Mouse (Mus musculus) stomach, embryonic 15.5 days (tissue): ENCODE measurements around the gene Gprc5c. TPM values are rescaled to one million over a fixed set of nuclear protein-coding genes. Genes with fewer than 3 reads are reported as not detected.
A peak's percentile ranks its signal among the peaks of the same experiment; 100 is the strongest.

ENCODE experiments used
- ATAC-seq: fragments of 200-750 bp; cut with Nextera tagmentation; 2 replicates; pipeline ENCODE4 v1.8.0; 2017; ENCODE audit warnings: low read depth, moderate number of reproducible peaks, moderate TSS enrichment; ENCODE audit not compliant: insufficient read depth, low FRiP score
- H3K27ac ChIP-seq: fragments of 300-500 bp; sonication (generic); 2 replicates; pipeline ENCODE4 v1.5.1; 2015; ENCODE audit warnings: mild to moderate bottlenecking, inconsistent platforms
- H3K27me3 ChIP-seq: fragments of 300-500 bp; sonication (generic); replicated peaks from 2 replicates; pipeline ENCODE4 v1.6.1; 2015; ENCODE audit warnings: inconsistent platforms
- H3K36me3 ChIP-seq: fragments of 300-500 bp; sonication (generic); 2 replicates; pipeline ENCODE4 v1.6.1; 2015; ENCODE audit warnings: inconsistent platforms
- H3K4me1 ChIP-seq: fragments of 300-500 bp; sonication (generic); 2 replicates; pipeline ENCODE4 v1.6.1; 2015; ENCODE audit warnings: inconsistent platforms
- H3K4me2 ChIP-seq: fragments of 300-500 bp; sonication (generic); 2 replicates; pipeline ENCODE4 v1.6.1; 2015; ENCODE audit warnings: mild to moderate bottlenecking, inconsistent platforms
- H3K4me3 ChIP-seq: fragments of 300-500 bp; sonication (generic); replicated peaks from 2 replicates; pipeline ENCODE4 v1.5.1; 2015; ENCODE audit warnings: inconsistent platforms
- H3K9ac ChIP-seq: fragments of 300-500 bp; sonication (generic); 2 replicates; pipeline ENCODE4 v1.6.1; 2015; ENCODE audit warnings: inconsistent platforms
- H3K9me3 ChIP-seq: fragments of 300-500 bp; sonication (generic); 2 replicates; pipeline ENCODE4 v1.6.1; 2016; ENCODE audit warnings: inconsistent platforms
- WGBS: fragments of 180-500 bp; shearing (Covaris S2); methylation state at CpG from one replicate; pipeline ENCODE4 v1.1.7; 2015; 5-methylcytosine and 5-hydroxymethylcytosine counted together
- polyA plus RNA-seq: library from polyadenylated mRNA; unstranded; fragments of >200 nt; fragmentation: Nextera tagmentation; extraction: Ambion mirVana; gene quantifications from 2 replicates; pipeline ENCODE4 v1.2.1, GENCODE M21; 2015

Gprc5c gene
- polyA plus RNA-seq, 1 experiment from 2014 or later: 27.4 TPM

GRCm38 (mm10) chr11:114858641-114859040 is 7.7 kb downstream of the Gprc5c start:
- no peaks in the 10 kb centered on the region for H3K36me3 ChIP-seq
- no peaks in the 10 kb centered on the region for H3K27me3 ChIP-seq
- no peak overlapping the region for H3K27ac ChIP-seq
- 90% methylated on average over 2 of the region's 2 CpGs for WGBS
- H3K9me3 ChIP-seq: no peaks in the 10 kb centered on the region
- no peak overlapping the region for H3K4me3 ChIP-seq
- no peak overlapping the region for H3K4me2 ChIP-seq
- no peak for ATAC-seq
- no peaks in the 10 kb centered on the region; the same call in 1 of the 2 replicates for H3K4me1 ChIP-seq
- no peak overlapping the region for H3K9ac ChIP-seq

- no peak overlapping the region for H3K4me3 ChIP-seq
- WGBS: 74% methylated on average over 2 of the region's 2 CpGs
- no peak for ATAC-seq
These were observed 10.1 kb downstream of the Gprc5c start for GRCm38 (mm10) chr11:114861057-114861456.

GRCm38 (mm10) chr11:114862687-114863086 is 11.7 kb downstream of the Gprc5c start:
- Histone ChIP-seq H3K4me2 (no peak overlapping the region), H3K27me3 (no peaks in the 10 kb centered on the region), H3K9me3 (no peaks in the 10 kb centered on the region), H3K9ac (no peak overlapping the region), H3K27ac (no peak overlapping the region), H3K4me3 (no peak overlapping the region), H3K4me1 (peaks cover 19% of the 10 kb centered on the region), H3K36me3 (no peaks in the 10 kb centered on the region)
- 82% methylated on average over 3 of the region's 3 CpGs for WGBS
- no peak for ATAC-seq

More at GRCm38 (mm10) chr11:114861057-114861456, 10.1 kb downstream of the Gprc5c start:
- Histone ChIP-seq H3K4me2 (no peak overlapping the region), H3K36me3 (no peaks in the 10 kb centered on the region), H3K4me1 (peaks cover 4% of the 10 kb centered on the region), H3K9ac (no peak overlapping the region), H3K27me3 (no peaks in the 10 kb centered on the region), H3K27ac (no peak overlapping the region), H3K9me3 (no peaks in the 10 kb centered on the region)

- Histone ChIP-seq H3K4me1 (peaks cover 27% of the 10 kb centered on the region), H3K27me3 (no peaks in the 10 kb centered on the region), H3K4me2 (no peak overlapping the region), H3K36me3 (peaks cover 6% of the 10 kb centered on the region; the same call in 1 of the 2 replicates), H3K9me3 (no peaks in the 10 kb centered on the region), H3K27ac (no peak overlapping the region), H3K4me3 (no peak overlapping the region), H3K9ac (no peak overlapping the region)
- ATAC-seq: no peak
- 91% methylated on average over 21 of the region's 21 CpGs for WGBS
These were observed 13.0 kb downstream of the Gprc5c start for GRCm38 (mm10) chr11:114863918-114864420.

- no peak overlapping the region for H3K4me3 ChIP-seq
- peaks cover 27% of the 10 kb centered on the region for H3K4me1 ChIP-seq
- H3K4me2 ChIP-seq: no peak overlapping the region
- 0 out of 2 replicates have a peak, but pooled peaks have one; percentile 19 for ATAC-seq
- 77% methylated on average over 5 of the region's 5 CpGs for WGBS
- no peaks in the 10 kb centered on the region for H3K9me3 ChIP-seq
- peaks cover 6% of the 10 kb centered on the region; the same call in 1 of the 2 replicates for H3K36me3 ChIP-seq
- no peak overlapping the region for H3K9ac ChIP-seq
- H3K27ac ChIP-seq: peak overlapping the region; percentile 87; the same call in 1 of the 2 replicates
- H3K27me3 ChIP-seq: no peaks in the 10 kb centered on the region
These were observed 15.0 kb downstream of the Gprc5c start for GRCm38 (mm10) chr11:114865999-114866398.

GRCm38 (mm10) chr11:114866486-114867360 is 15.8 kb downstream of the Gprc5c start:
- peak overlapping the region; percentile 87 for H3K27ac ChIP-seq
- no peak overlapping the region for H3K4me3 ChIP-seq
- H3K36me3 ChIP-seq: peaks cover 6% of the 10 kb centered on the region; the same call in 1 of the 2 replicates
- WGBS: 38% methylated on average over 10 of the region's 10 CpGs
- H3K27me3 ChIP-seq: no peaks in the 10 kb centered on the region
- H3K4me2 ChIP-seq: peak overlapping the region; percentile 41
- peaks cover 27% of the 10 kb centered on the region for H3K4me1 ChIP-seq
- ATAC-seq: peak; percentile 59
- no peak overlapping the region for H3K9ac ChIP-seq
- no peaks in the 10 kb centered on the region for H3K9me3 ChIP-seq

GRCm38 (mm10) chr11:114867361-114868235 is 16.6 kb downstream of the Gprc5c start:
- WGBS: 34% methylated on average over 11 of the region's 11 CpGs
- Histone ChIP-seq H3K4me3 (no peak overlapping the region), H3K36me3 (peaks cover 6% of the 10 kb centered on the region; the same call in 1 of the 2 replicates)

GRCm38 (mm10) chr11:114868280-114868679 is 17.3 kb downstream of the Gprc5c start:
- H3K4me1 ChIP-seq: peaks cover 35% of the 10 kb centered on the region
- no peak for ATAC-seq
- H3K36me3 ChIP-seq: peaks cover 6% of the 10 kb centered on the region; the same call in 1 of the 2 replicates
- H3K4me2 ChIP-seq: no peak overlapping the region
- H3K9ac ChIP-seq: no peak overlapping the region
- no peaks in the 10 kb centered on the region for H3K9me3 ChIP-seq
- H3K27ac ChIP-seq: no peak overlapping the region
- no peaks in the 10 kb centered on the region for H3K27me3 ChIP-seq
- 86% methylated on average over 12 of the region's 12 CpGs for WGBS
- no peak overlapping the region for H3K4me3 ChIP-seq

More at GRCm38 (mm10) chr11:114867361-114868235, 16.6 kb downstream of the Gprc5c start:
- peak overlapping the region; percentile 87 for H3K27ac ChIP-seq
- H3K4me2 ChIP-seq: peak overlapping the region; percentile 41
- peaks cover 28% of the 10 kb centered on the region for H3K4me1 ChIP-seq
- H3K27me3 ChIP-seq: no peaks in the 10 kb centered on the region
- no peak overlapping the region for H3K9ac ChIP-seq
- no peaks in the 10 kb centered on the region for H3K9me3 ChIP-seq
- ATAC-seq: peak; percentile 63

GRCm38 (mm10) chr11:114869787-114870186 is 18.8 kb downstream of the Gprc5c start:
- peaks cover 6% of the 10 kb centered on the region; the same call in 1 of the 2 replicates for H3K36me3 ChIP-seq
- no peak for ATAC-seq
- no peak overlapping the region for H3K4me2 ChIP-seq
- H3K9me3 ChIP-seq: no peaks in the 10 kb centered on the region
- H3K4me3 ChIP-seq: no peak overlapping the region
- WGBS: 87% methylated on average over 1 of the region's 1 CpGs
- peaks cover 36% of the 10 kb centered on the region for H3K4me1 ChIP-seq
- H3K27ac ChIP-seq: no peak overlapping the region
- H3K9ac ChIP-seq: no peak overlapping the region
- no peaks in the 10 kb centered on the region for H3K27me3 ChIP-seq

GRCm38 (mm10) chr11:114871540-114871939 is 20.6 kb downstream of the Gprc5c start:
- peaks cover 6% of the 10 kb centered on the region; the same call in 1 of the 2 replicates for H3K36me3 ChIP-seq
- H3K27ac ChIP-seq: no peak overlapping the region
- no peak overlapping the region for H3K4me3 ChIP-seq
- H3K27me3 ChIP-seq: no peaks in the 10 kb centered on the region
- H3K9ac ChIP-seq: no peak overlapping the region
- 86% methylated on average over 2 of the region's 2 CpGs for WGBS
- H3K4me1 ChIP-seq: peaks cover 30% of the 10 kb centered on the region
- no peaks in the 10 kb centered on the region for H3K9me3 ChIP-seq
- ATAC-seq: no peak
- H3K4me2 ChIP-seq: no peak overlapping the region

GRCm38 (mm10) chr11:114873022-114873817 is 22.3 kb downstream of the Gprc5c start:
- no peak overlapping the region for H3K9ac ChIP-seq
- WGBS: 35% methylated on average over 6 of the region's 6 CpGs

More at GRCm38 (mm10) chr11:114873022-114873817, 22.3 kb downstream of the Gprc5c start:
- peaks cover 14% of the 10 kb centered on the region for H3K4me1 ChIP-seq
- H3K4me3 ChIP-seq: no peak overlapping the region
- peak overlapping the region; percentile 35; the same call in 1 of the 2 replicates for H3K27ac ChIP-seq
- no peaks in the 10 kb centered on the region for H3K9me3 ChIP-seq
- no peaks in the 10 kb centered on the region for H3K27me3 ChIP-seq
- no peak overlapping the region for H3K4me2 ChIP-seq
- H3K36me3 ChIP-seq: peaks cover 6% of the 10 kb centered on the region; the same call in 1 of the 2 replicates
- no peak for ATAC-seq
